Mouse (Mus musculus) ES-Bruce4 (cell line): Measurements from ENCODE around the gene Carhsp1. TPM values are rescaled to one million over a fixed set of nuclear protein-coding genes. Genes with fewer than 3 reads are reported as not detected.

Experiments
- H3K27ac ChIP-seq: 2 replicates; pipeline ENCODE4 v1.5.1; 2012; ENCODE audit warnings: low read length, inconsistent platforms; ENCODE audit not compliant: insufficient read depth
- H3K27me3 ChIP-seq: 2 replicates; pipeline ENCODE4 v1.6.1; 2012; ENCODE audit warnings: mild to moderate bottlenecking, low read length, inconsistent platforms; ENCODE audit not compliant: control insufficient read depth, poor library complexity, insufficient read depth, severe bottlenecking
- H3K36me3 ChIP-seq: 2 replicates; pipeline ENCODE4 v1.6.1; 2012; ENCODE audit warnings: inconsistent platforms, mild to moderate bottlenecking, low read length, moderate library complexity; ENCODE audit not compliant: control insufficient read depth, poor library complexity, insufficient read depth, severe bottlenecking
- H3K4me1 ChIP-seq: one replicate; pipeline ENCODE4 v1.8.1; 2011; ENCODE audit warnings: low read length; ENCODE audit not compliant: control insufficient read depth, insufficient read depth
- H3K4me3 ChIP-seq: 2 replicates; pipeline ENCODE4 v1.5.1; 2011; ENCODE audit warnings: low read depth, mild to moderate bottlenecking, low read length
- H3K9ac ChIP-seq: 2 replicates; pipeline ENCODE4 v1.6.1; 2012; ENCODE audit warnings: low read depth, mild to moderate bottlenecking, inconsistent platforms; ENCODE audit not compliant: poor library complexity, severe bottlenecking
- H3K9me3 ChIP-seq: replicated peaks from 2 replicates; pipeline ENCODE4 v1.6.1; 2012; ENCODE audit warnings: mild to moderate bottlenecking, low read length, inconsistent platforms; ENCODE audit not compliant: control insufficient read depth, poor library complexity, insufficient read depth, severe bottlenecking
- CTCF ChIP-seq: IDR thresholded peaks from one replicate; pipeline ENCODE4 v1.8.1; 2011; ENCODE audit warnings: low read depth, low read length
- EP300 ChIP-seq: IDR thresholded peaks from 2 replicates; pipeline ENCODE4 v1.6.1; 2011; ENCODE audit warnings: low read depth, low read length; ENCODE audit not compliant: insufficient read depth
- POLR2A ChIP-seq: IDR thresholded peaks from one replicate; pipeline ENCODE4 v1.8.1; 2011; ENCODE audit warnings: low read length; ENCODE audit not compliant: insufficient read depth
- polyA plus RNA-seq: library from polyadenylated mRNA; stranded (reverse); fragments of >200 nt; gene quantifications from 2 replicates; pipeline ENCODE4 v1.2.4, GENCODE M21; 2011; ENCODE audit warnings: low read depth; ENCODE audit not compliant: missing spikeins, insufficient read depth, insufficient read length

Gene Carhsp1
- polyA plus RNA-seq, 1 experiment, result 65.8 TPM

DNA sequence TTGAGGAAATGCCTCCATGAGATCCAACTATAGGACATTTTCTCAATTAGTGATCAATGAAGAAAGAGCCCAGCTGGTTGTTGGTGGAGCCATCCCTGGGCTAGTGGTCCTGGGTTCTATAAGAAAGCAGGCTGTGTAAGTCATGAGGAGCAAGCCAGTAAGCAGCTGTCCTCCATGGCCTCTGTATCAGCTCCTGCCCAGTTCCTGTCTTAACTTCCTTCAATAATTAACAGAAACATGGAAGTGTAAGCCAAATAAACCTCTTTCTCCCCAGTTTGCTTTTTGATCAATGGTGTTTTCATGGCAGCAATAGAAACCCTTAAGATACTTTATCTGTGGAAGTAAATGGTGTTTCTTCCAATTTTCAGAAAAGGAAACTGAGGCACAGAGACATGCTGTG is 856 bp upstream of the Carhsp1 start:
- Histone ChIP-seq H3K4me1 (peaks cover 10% of the 10 kb centered on the region), H3K9me3 (no peaks in the 10 kb centered on the region), H3K9ac (no peak overlapping the region), H3K36me3 (no peaks in the 10 kb centered on the region), H3K27ac (no peak overlapping the region), H3K4me3 (no peak overlapping the region), H3K27me3 (no peaks in the 10 kb centered on the region)
- no peak for TF ChIP-seq EP300
- no peak for TF ChIP-seq POLR2A
- no peak for TF ChIP-seq CTCF

DNA sequence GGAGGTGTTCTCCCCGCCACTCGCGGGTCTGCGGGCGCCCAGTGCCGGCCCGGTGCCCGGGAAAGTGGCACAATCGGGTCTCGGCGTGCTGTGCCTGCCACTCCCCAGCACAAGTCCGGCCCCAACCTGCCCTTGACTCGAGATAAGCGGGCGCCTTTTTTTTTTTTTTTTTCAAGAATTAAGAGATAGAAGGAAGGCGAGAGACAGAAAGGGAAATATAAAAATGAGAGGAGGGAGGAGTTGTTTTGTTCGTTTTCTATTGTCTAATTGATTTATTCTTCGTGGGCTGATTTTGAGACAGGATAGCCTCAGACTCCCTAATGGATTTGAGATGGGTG is 364 bp upstream of the Carhsp1 start:
- H3K9me3 ChIP-seq, result no peaks in the 10 kb centered on the region
- peaks cover 12% of the 10 kb centered on the region for H3K4me1 ChIP-seq
- H3K4me3 ChIP-seq, result peak overlapping the region; percentile 48
- H3K36me3 ChIP-seq, result no peaks in the 10 kb centered on the region
- no peak overlapping the region for H3K27ac ChIP-seq
- H3K27me3 ChIP-seq, result no peaks in the 10 kb centered on the region
- no peak for TF ChIP-seq EP300
- no peak for TF ChIP-seq CTCF
- no peak for TF ChIP-seq POLR2A
- H3K9ac ChIP-seq, result peak overlapping the region; percentile 58

DNA sequence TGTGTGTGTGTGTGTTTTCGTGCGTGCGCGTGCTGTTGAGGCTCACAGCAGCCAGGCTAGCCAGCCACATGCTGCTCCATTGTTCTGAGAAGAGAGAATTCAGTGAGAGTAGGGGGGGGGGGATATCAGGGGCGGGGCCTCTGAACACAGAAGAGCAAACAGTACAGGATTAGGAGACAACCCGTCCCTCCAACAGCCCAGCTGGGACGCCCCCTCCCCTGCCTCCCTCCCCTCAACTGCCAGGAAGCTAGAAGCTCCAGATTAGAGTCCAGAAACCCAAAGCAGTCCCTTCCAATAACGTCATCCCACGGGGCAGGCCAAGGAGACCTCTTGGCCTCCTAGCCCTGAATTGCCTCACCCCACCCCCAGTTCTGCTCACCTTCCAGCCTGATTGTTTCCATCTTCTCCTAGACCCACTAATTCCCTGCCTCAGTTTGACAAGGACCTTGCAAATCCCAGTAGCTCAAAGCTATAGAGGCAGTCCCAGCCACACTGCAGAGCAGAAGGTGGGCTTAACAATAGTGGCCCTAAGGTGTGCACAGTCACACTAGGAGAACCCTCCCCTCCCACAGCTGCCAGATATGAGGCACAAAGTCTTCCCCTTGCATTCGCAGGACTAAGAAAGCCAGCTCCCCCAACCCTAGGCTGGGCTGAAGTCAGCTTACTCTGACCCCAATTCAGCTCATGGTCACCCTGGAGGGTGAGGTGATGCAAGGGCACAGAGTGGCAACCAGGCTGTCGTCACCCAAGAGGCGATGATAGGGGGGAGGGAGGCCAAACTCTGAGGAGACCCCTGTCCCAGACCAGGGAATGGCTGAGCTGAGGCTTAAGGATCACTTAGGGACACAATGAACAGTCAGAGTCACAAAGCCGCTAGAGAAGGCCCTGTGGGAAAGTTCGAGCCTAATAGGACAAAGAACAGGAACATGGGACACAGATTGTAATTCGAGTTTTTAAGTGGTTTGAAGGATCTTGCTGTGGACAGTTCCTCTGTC is 1.6 kb downstream of the Carhsp1 start:
- Histone ChIP-seq H3K27ac (no peak overlapping the region), H3K4me3 (peak overlapping the region; percentile 1; the same call in 1 of the 2 replicates), H3K9me3 (no peaks in the 10 kb centered on the region), H3K9ac (0 out of 2 replicates have a peak overlapping the region, but pooled peaks have one; percentile 58), H3K4me1 (peaks cover 15% of the 10 kb centered on the region), H3K36me3 (no peaks in the 10 kb centered on the region), H3K27me3 (no peaks in the 10 kb centered on the region)
- TF ChIP-seq POLR2A, result no peak
- no peak for TF ChIP-seq CTCF
- TF ChIP-seq EP300, result no peak

DNA sequence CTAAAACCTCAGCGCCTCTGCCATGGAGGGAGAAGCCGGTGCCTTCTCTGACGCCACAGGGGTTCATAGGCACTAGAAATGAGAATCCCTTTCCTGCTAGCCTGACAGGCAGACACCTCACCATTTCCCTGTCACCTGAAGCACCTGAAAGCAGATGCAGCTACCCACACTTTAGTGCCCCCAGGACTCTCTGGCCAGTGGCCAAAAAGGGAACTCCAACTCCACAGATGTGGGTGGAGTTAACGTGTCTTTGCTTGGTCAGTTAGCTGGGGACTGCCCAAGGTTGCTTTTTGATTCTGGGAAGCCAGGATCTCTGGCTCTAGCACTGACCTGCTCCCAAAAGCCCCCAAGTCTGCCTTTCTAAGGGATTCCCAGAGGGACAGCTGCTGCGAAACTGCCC is 2.5 kb downstream of the Carhsp1 start:
- Histone ChIP-seq H3K27ac (no peak overlapping the region), H3K4me3 (no peak overlapping the region)

DNA sequence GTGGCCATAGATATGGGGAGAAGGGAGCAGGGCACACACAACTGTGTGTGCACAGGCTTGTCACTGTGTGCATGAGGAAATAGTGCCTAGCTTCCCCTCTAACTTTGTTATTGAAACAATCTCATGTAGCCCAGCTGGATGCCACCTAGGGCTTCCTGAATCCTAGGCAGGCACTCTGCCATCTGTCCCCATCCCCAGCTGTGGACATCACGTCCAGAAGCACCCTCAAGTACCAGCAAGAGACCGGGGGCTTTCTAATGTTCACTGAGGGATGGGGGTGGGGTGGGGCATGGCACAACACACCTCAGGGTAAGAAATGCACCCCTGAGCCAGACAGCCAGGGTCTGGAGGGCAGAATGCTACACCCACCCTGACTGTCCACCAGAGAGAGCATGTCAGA is 3.6 kb downstream of the Carhsp1 start:
- Histone ChIP-seq H3K27me3 (no peaks in the 10 kb centered on the region), H3K27ac (no peak overlapping the region), H3K9me3 (no peaks in the 10 kb centered on the region), H3K9ac (no peak overlapping the region), H3K36me3 (no peaks in the 10 kb centered on the region), H3K4me3 (no peak overlapping the region), H3K4me1 (peaks cover 16% of the 10 kb centered on the region)
- no peak for TF ChIP-seq EP300
- TF ChIP-seq POLR2A, result no peak
- TF ChIP-seq CTCF, result no peak

More for the DNA sequence above, 2.5 kb downstream of the Carhsp1 start:
- H3K27me3 ChIP-seq, result no peaks in the 10 kb centered on the region
- H3K9ac ChIP-seq, result no peak overlapping the region
- H3K36me3 ChIP-seq, result no peaks in the 10 kb centered on the region
- TF ChIP-seq EP300 (no peak), POLR2A (no peak), CTCF (no peak)
- no peaks in the 10 kb centered on the region for H3K9me3 ChIP-seq
- H3K4me1 ChIP-seq, result peaks cover 16% of the 10 kb centered on the region

DNA sequence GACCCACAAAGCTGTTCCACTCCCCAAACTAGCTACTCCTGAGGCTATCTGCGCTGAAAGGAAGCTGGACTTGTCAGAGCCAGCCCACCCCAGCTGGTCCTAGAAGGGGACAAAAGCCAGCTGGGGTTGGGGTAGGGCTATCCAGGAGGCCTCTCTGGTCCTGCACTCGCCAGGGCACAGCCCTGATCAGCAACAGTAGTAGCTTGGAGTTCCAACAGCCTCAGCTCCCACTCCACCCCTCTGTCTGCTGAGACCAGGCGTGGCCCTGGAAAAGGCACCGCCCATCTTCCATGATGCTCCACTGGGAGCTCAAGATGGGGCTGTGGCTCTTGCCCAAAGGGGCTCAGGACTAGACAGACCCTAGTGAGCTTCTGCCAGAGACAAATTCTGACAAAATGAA is 4.1 kb downstream of the Carhsp1 start:
- Histone ChIP-seq H3K4me1 (peaks cover 16% of the 10 kb centered on the region), H3K9ac (no peak overlapping the region), H3K9me3 (no peaks in the 10 kb centered on the region), H3K4me3 (no peak overlapping the region), H3K36me3 (no peaks in the 10 kb centered on the region), H3K27ac (no peak overlapping the region), H3K27me3 (no peaks in the 10 kb centered on the region)
- TF ChIP-seq CTCF (no peak), EP300 (no peak), POLR2A (no peak)
